Mouse (Mus musculus): ENCODE measurements around the gene Itga3. TPM values are rescaled to one million over a fixed set of nuclear protein-coding genes. Genes with fewer than 3 reads are reported as not detected.

The Itga3 gene
- polyA plus RNA-seq, 1 experiment, result 51.1 TPM

- H3K79me3 ChIP-seq (ENCODE audit: low read depth), result no peaks in the 10 kb centered on the region
- no peak for TF ChIP-seq FOSL1 (IDR thresholded peaks at IDR 0.05; ENCODE audit: insufficient read depth, low read length, poor library complexity, severe bottlenecking)
- peak; percentile 71 for TF ChIP-seq MYOD1 (IDR thresholded peaks at IDR 0.05; ENCODE audit: control insufficient read depth, insufficient read length, low read depth)
- no peaks in the 10 kb centered on the region for H3K79me2 ChIP-seq (ENCODE audit: control insufficient read depth, insufficient read depth)
- no peak overlapping the region for H3K4me3 ChIP-seq (ENCODE audit: insufficient read depth, poor library complexity, severe bottlenecking)
- H3K36me3 ChIP-seq (ENCODE audit: control insufficient read depth, insufficient read depth), result no peaks in the 10 kb centered on the region
- H3K27me3 ChIP-seq (ENCODE audit: control insufficient read depth, insufficient read depth, insufficient read length), result no peaks in the 10 kb centered on the region
- H3ac ChIP-seq (ENCODE audit: control insufficient read depth, insufficient read length, low read depth), result no peak overlapping the region
Observed at GRCm38 (mm10) chr11:95100393-95100792, 23.8 kb upstream of the Itga3 start.

- no peaks in the 10 kb centered on the region for H3K27me3 ChIP-seq (ENCODE audit: control insufficient read depth, insufficient read depth, insufficient read length)
- no peaks in the 10 kb centered on the region for H3K36me3 ChIP-seq (ENCODE audit: control insufficient read depth, insufficient read depth)
Observed at GRCm38 (mm10) chr11:95098346-95099095, 21.9 kb upstream of the Itga3 start.

GRCm38 (mm10) chr11:95097889-95098288 lies 21.3 kb upstream of the Itga3 start:
- TF ChIP-seq USF1 (IDR thresholded peaks at IDR 0.05; ENCODE audit: low read depth) (no peak), MAX (IDR thresholded peaks at IDR 0.05) (no peak), FOSL1 (IDR thresholded peaks at IDR 0.05; ENCODE audit: insufficient read depth, low read length, poor library complexity, severe bottlenecking) (no peak), CTCF (IDR thresholded peaks at IDR 0.05; ENCODE audit: control insufficient read depth, insufficient read depth, insufficient read length) (no peak), CEBPB (IDR thresholded peaks at IDR 0.05; ENCODE audit: low read depth) (no peak), MYOD1 (IDR thresholded peaks at IDR 0.05; ENCODE audit: control insufficient read depth, insufficient read length, low read depth) (no peak), MYOG (IDR thresholded peaks at IDR 0.05; ENCODE audit: control insufficient read depth, extremely low read depth, insufficient read length) (no peak)
- Histone ChIP-seq H3K36me3 (ENCODE audit: control insufficient read depth, insufficient read depth) (no peaks in the 10 kb centered on the region), H3ac (ENCODE audit: control insufficient read depth, insufficient read length, low read depth) (no peak overlapping the region), H3K79me2 (ENCODE audit: control insufficient read depth, insufficient read depth) (no peaks in the 10 kb centered on the region), H3K4me3 (ENCODE audit: insufficient read depth, poor library complexity, severe bottlenecking) (no peak overlapping the region), H3K27me3 (ENCODE audit: control insufficient read depth, insufficient read depth, insufficient read length) (no peaks in the 10 kb centered on the region), H3K79me3 (ENCODE audit: low read depth) (no peaks in the 10 kb centered on the region)

More at GRCm38 (mm10) chr11:95098346-95099095, 21.9 kb upstream of the Itga3 start:
- H3ac ChIP-seq (ENCODE audit: control insufficient read depth, insufficient read length, low read depth), result no peak overlapping the region
- no peaks in the 10 kb centered on the region for H3K79me2 ChIP-seq (ENCODE audit: control insufficient read depth, insufficient read depth)
- no peaks in the 10 kb centered on the region for H3K79me3 ChIP-seq (ENCODE audit: low read depth)
- no peak overlapping the region for H3K4me3 ChIP-seq (ENCODE audit: insufficient read depth, poor library complexity, severe bottlenecking)
- TF ChIP-seq MAX (IDR thresholded peaks at IDR 0.05) (no peak), USF1 (IDR thresholded peaks at IDR 0.05; ENCODE audit: low read depth) (peak; percentile 75), FOSL1 (IDR thresholded peaks at IDR 0.05; ENCODE audit: insufficient read depth, low read length, poor library complexity, severe bottlenecking) (no peak)

DNA sequence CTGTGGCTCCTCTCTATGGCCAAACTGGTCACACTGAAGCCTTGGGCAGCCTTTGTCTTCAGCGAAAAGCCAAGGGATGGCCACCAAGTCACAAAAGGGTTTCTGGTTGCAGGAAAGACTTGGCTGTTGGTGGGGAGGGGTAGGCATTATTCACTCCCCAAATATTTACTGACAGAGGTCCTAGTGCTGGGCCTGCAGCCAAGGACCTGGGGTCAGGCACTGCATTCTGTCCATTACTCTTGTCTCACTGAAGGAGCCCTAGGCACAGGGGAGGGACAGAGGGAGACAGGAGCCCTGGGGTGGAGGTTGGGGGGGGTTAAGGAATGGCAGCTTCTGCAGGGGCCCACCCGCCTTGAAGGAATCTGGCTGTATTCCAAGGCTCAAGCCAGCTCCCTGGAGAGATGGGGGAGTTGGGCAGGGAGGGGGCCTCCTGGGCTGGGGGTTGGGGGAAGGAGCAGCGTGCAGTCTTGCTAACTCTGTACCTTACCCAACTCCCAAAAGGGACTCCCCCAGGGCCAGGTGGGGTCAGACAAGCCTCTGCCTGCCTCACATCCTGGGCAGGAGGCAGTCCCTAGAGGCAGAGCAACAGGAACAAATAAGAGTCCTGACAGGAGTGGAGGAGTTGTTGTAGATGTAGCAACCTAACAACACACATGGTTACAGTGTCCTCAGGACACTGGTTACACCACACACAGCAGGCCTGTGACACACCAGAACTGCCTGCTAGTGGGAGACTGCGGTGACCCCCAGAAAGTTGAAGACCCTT lies 20.2 kb upstream of the Itga3 start:
- Histone ChIP-seq H3K4me3 (ENCODE audit: insufficient read depth, poor library complexity, severe bottlenecking) (no peak overlapping the region), H3K79me2 (ENCODE audit: control insufficient read depth, insufficient read depth) (no peaks in the 10 kb centered on the region), H3K27me3 (ENCODE audit: control insufficient read depth, insufficient read depth, insufficient read length) (no peaks in the 10 kb centered on the region), H3K36me3 (ENCODE audit: control insufficient read depth, insufficient read depth) (no peaks in the 10 kb centered on the region), H3K79me3 (ENCODE audit: low read depth) (no peaks in the 10 kb centered on the region), H3ac (ENCODE audit: control insufficient read depth, insufficient read length, low read depth) (no peak overlapping the region)
- no peak for TF ChIP-seq FOSL1 (IDR thresholded peaks at IDR 0.05; ENCODE audit: insufficient read depth, low read length, poor library complexity, severe bottlenecking)
- no peak for TF ChIP-seq USF1 (IDR thresholded peaks at IDR 0.05; ENCODE audit: low read depth)
- no peak for TF ChIP-seq MYOD1 (IDR thresholded peaks at IDR 0.05; ENCODE audit: control insufficient read depth, insufficient read length, low read depth)
- no peak for TF ChIP-seq MYOG (IDR thresholded peaks at IDR 0.05; ENCODE audit: control insufficient read depth, extremely low read depth, insufficient read length)
- TF ChIP-seq CEBPB (IDR thresholded peaks at IDR 0.05; ENCODE audit: low read depth), result no peak
- TF ChIP-seq CTCF (IDR thresholded peaks at IDR 0.05; ENCODE audit: control insufficient read depth, insufficient read depth, insufficient read length), result no peak
- no peak for TF ChIP-seq MAX (IDR thresholded peaks at IDR 0.05)

GRCm38 (mm10) chr11:95095596-95095995 lies 19.0 kb upstream of the Itga3 start:
- H3K4me3 ChIP-seq (ENCODE audit: insufficient read depth, poor library complexity, severe bottlenecking), result no peak overlapping the region
- H3K79me3 ChIP-seq (ENCODE audit: low read depth), result no peaks in the 10 kb centered on the region
- no peaks in the 10 kb centered on the region for H3K79me2 ChIP-seq (ENCODE audit: control insufficient read depth, insufficient read depth)
- H3K36me3 ChIP-seq (ENCODE audit: control insufficient read depth, insufficient read depth), result no peaks in the 10 kb centered on the region
- H3ac ChIP-seq (ENCODE audit: control insufficient read depth, insufficient read length, low read depth), result no peak overlapping the region
- no peak for TF ChIP-seq MYOD1 (IDR thresholded peaks at IDR 0.05; ENCODE audit: control insufficient read depth, insufficient read length, low read depth)
- no peak for TF ChIP-seq FOSL1 (IDR thresholded peaks at IDR 0.05; ENCODE audit: insufficient read depth, low read length, poor library complexity, severe bottlenecking)
- no peak for TF ChIP-seq USF1 (IDR thresholded peaks at IDR 0.05; ENCODE audit: low read depth)
- no peak for TF ChIP-seq CTCF (IDR thresholded peaks at IDR 0.05; ENCODE audit: control insufficient read depth, insufficient read depth, insufficient read length)
- no peak for TF ChIP-seq MYOG (IDR thresholded peaks at IDR 0.05; ENCODE audit: control insufficient read depth, extremely low read depth, insufficient read length)
- no peak for TF ChIP-seq CEBPB (IDR thresholded peaks at IDR 0.05; ENCODE audit: low read depth)
- TF ChIP-seq MAX (IDR thresholded peaks at IDR 0.05), result no peak
- no peaks in the 10 kb centered on the region for H3K27me3 ChIP-seq (ENCODE audit: control insufficient read depth, insufficient read depth, insufficient read length)
